Mouse (Mus musculus): Measurements from ENCODE around the gene Gm6482. TPM values are rescaled to one million over a fixed set of nuclear protein-coding genes. Genes with fewer than 3 reads are reported as not detected.

The Gm6482 gene
- not detected in 2 replicates for polyA plus RNA-seq (2012; rRNA removed)

DNA sequence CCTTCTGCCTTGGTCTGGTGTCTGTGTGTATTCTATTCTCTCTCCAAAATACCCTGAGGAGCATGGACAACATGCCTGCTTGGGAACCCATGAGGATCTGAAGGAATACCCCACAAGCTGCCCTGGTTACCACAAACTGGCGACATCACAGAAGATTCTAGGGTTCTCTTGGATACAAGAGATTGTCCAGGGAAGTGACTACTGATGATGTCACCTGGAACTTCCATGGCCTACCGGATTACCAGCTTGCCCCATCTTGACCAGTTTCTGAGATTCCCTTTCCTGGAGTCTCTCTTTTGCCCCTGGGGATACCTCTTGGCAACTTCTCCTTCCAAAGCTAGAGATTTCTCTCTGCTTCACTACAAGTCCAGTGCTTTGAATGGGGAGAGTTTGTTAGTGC lies at the start of gene Gm6482:
Gene Gm6482 (minus strand): TSS at position 101 of the 400 bp plus-strand sequence.

DNA sequence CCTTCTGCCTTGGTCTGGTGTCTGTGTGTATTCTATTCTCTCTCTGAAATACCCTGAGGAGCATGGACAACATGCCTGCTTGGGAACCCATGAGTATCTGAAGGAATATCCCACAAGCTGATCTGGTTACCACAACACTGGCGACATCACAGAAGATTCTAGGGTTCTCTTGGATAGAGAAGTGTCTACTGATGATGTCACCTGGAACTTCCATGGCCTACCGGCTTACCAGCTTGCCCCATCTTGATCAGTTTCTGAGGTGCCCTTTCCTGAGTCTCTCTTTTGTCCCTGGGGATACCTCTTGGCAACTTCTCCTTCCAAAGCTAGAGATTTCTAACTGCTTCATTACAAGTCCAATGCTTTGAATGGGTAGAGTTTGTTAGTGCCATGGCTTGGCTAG lies 45.3 kb upstream of the Gm6482 start, which contains the start of gene Gm7954:
Gene Gm7954 (minus strand): TSS at position 101 of the 400 bp plus-strand sequence.

DNA sequence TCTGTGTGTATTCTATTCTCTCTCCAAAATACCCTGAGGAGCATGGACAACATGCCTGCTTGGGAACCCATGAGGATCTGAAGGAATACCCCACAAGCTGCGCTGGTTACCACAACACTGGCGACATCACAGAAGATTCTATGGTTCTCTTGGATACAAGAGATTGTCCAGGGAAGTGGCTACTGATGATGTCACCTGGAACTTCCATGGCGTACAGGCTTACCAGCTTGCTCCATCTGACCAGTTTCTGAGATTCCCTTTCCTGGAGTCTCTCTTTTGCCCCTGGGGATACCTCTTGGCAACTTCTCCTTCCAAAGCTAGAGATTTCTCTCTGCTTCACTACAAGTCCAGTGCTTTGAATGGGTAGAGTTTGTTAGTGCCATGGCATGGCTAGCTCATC lies 21.8 kb downstream of the Gm6482 start, which contains the start of gene Gm7945:
Gene Gm7945 (minus strand): TSS at position 101 of the 400 bp plus-strand sequence.

Other genes with a start within 250 kb of the Gm6482 start
- 3.3 and 3.6 TPM in 2 replicates for gene Sftpd, start 223.1 kb downstream of the Gm6482 start, polyA plus RNA-seq (2012; rRNA removed)
- not detected in 2 replicates for gene Gm2832, start 129.5 kb downstream of the Gm6482 start, polyA plus RNA-seq (2012; rRNA removed)
- not detected in 2 replicates for gene Gm5798, start 59.7 kb downstream of the Gm6482 start, polyA plus RNA-seq (2012; rRNA removed)
- gene Gm7945, start 21.9 kb downstream of the Gm6482 start, polyA plus RNA-seq (2012; rRNA removed), result not detected in 2 replicates
- gene Gm7954, start 45.2 kb upstream of the Gm6482 start, polyA plus RNA-seq (2012; rRNA removed), result not detected in 2 replicates
- gene Gm3486, start 81.2 kb upstream of the Gm6482 start, polyA plus RNA-seq (2012; rRNA removed), result not detected in 2 replicates
- not detected in 2 replicates for gene Gm7970, start 147.3 kb upstream of the Gm6482 start, polyA plus RNA-seq (2012; rRNA removed)
- not detected in 2 replicates for gene 1700049E17Rik2, start 164.9 kb upstream of the Gm6482 start, polyA plus RNA-seq (2012; rRNA removed)
- not detected in 2 replicates for gene Gm3072, start 216.3 kb upstream of the Gm6482 start, polyA plus RNA-seq (2012; rRNA removed)
- not detected in 2 replicates for gene Gm3676, start 238.2 kb upstream of the Gm6482 start, polyA plus RNA-seq (2012; rRNA removed)